Mouse (Mus musculus) olfactory bulb, adult 2 months (tissue): ENCODE results near the gene Atl2. TPM values are rescaled to one million over a fixed set of nuclear protein-coding genes. Genes with fewer than 3 reads are reported as not detected.

Experiments
- H3K27ac ChIP-seq: fragments of 200-500 bp; 2 replicates; pipeline ENCODE4 v1.5.1; 2012; ENCODE audit warnings: low read depth, low read length; ENCODE audit not compliant: insufficient read depth
- H3K4me1 ChIP-seq: fragments of 200-500 bp; 2 replicates; pipeline ENCODE4 v1.6.1; 2012; ENCODE audit warnings: low read length; ENCODE audit not compliant: control insufficient read depth, insufficient read depth
- H3K4me3 ChIP-seq: fragments of 200-500 bp; 2 replicates; pipeline ENCODE4 v1.5.1; 2012; ENCODE audit warnings: mild to moderate bottlenecking, low read depth, low read length, moderate library complexity; ENCODE audit not compliant: insufficient read depth
- CTCF ChIP-seq: fragments of 200-500 bp; IDR thresholded peaks from 2 replicates; pipeline ENCODE4 v1.5.1; 2012; ENCODE audit warnings: low read depth, mild to moderate bottlenecking, low read length, moderate library complexity; ENCODE audit not compliant: insufficient read depth
- POLR2A ChIP-seq: fragments of 200-500 bp; IDR thresholded peaks from 2 replicates; pipeline ENCODE4 v1.6.1; 2012; ENCODE audit warnings: mild to moderate bottlenecking, low read depth, low read length, moderate library complexity; ENCODE audit not compliant: insufficient read depth
- WGBS: fragments of 180-500 bp; shearing (Covaris S2); methylation state at CpG from one replicate; pipeline ENCODE4 v1.1.7; 2018; 5-methylcytosine and 5-hydroxymethylcytosine counted together
- polyA plus RNA-seq: library from polyadenylated mRNA; stranded (reverse); fragments of >200 nt; gene quantifications from 2 replicates; pipeline ENCODE4 v1.2.4, GENCODE M21; 2012; ENCODE audit warnings: low replicate concordance; ENCODE audit not compliant: missing spikeins, insufficient read depth, insufficient read length

Atl2 gene
- 420 TPM in 1 of 2 replicates, not detected in the other for polyA plus RNA-seq

GRCm38 (mm10) chr17:79895911-79896423 lies at the start of gene Atl2:
Gene Atl2, minus strand, starts transcription at chr17:79896123.
- under 1% methylated on average over 51 of the region's 51 CpGs for whole genome bisulfite sequencing
- H3K4me1 ChIP-seq = peaks cover 6% of the 10 kb centered on the region
- TF ChIP-seq POLR2A (peak; percentile 65), CTCF (no peak)
- peak within 1 kb of the TSS; percentile 86 for H3K4me3 ChIP-seq
- H3K27ac ChIP-seq = peak within 1 kb of the TSS; percentile 36

DNA sequence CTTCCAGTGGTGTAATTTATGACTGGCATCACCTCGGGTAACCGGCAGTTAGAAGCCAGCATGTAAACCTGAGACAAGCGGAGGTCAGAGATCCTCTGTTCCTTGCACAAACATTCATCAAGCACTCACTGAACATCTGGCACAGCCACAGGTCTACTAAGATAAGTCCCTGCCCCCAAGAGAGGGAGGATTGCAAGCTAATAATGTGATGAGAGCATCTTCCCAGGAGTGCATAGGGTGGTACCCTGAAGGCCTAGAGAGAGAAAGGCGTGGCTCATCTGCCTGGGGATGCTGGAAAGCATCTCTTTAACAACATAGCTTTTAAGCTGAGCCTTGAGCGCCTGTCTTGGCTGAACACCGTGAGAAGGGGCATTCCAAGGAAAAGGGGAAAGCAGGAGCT lies 48.9 kb upstream of the Atl2 start:
- WGBS = 80% methylated on average over 6 of the region's 6 CpGs
- H3K4me3 ChIP-seq = no peak overlapping the region
- H3K27ac ChIP-seq = no peak overlapping the region
- TF ChIP-seq POLR2A = no peak
- no peaks in the 10 kb centered on the region for H3K4me1 ChIP-seq

- Histone ChIP-seq H3K27ac (no peak overlapping the region), H3K4me3 (no peak overlapping the region), H3K4me1 (no peaks in the 10 kb centered on the region)
- 82% methylated on average over 5 of the region's 5 CpGs for WGBS
- TF ChIP-seq POLR2A (no peak), CTCF (no peak)
Measured at GRCm38 (mm10) chr17:79942418-79942817, 46.5 kb upstream of the Atl2 start.

DNA sequence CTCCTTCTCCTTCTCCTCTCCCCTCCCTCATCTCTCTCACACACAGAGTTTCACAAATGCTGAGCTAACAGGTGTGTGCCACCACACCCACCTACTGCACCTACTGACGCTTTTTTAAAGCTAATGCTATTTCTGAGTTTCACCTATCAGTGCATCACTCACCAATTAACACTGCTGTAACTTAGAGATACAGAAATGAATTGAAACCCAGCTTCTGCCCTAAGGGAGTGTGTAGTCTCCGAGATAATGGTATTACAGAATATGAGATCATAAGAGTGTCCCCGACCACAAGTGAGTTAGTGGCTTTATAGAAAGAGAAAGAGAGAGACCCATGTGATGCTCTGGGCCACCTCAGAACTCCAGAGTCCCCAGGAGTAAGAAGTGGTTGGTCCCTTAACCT lies 43.2 kb upstream of the Atl2 start:
- H3K4me3 ChIP-seq = no peak overlapping the region
- no peak for TF ChIP-seq POLR2A
- TF ChIP-seq CTCF = no peak
- H3K4me1 ChIP-seq = no peaks in the 10 kb centered on the region
- WGBS = 82% methylated on average over 3 of the region's 3 CpGs
- H3K27ac ChIP-seq = no peak overlapping the region

DNA sequence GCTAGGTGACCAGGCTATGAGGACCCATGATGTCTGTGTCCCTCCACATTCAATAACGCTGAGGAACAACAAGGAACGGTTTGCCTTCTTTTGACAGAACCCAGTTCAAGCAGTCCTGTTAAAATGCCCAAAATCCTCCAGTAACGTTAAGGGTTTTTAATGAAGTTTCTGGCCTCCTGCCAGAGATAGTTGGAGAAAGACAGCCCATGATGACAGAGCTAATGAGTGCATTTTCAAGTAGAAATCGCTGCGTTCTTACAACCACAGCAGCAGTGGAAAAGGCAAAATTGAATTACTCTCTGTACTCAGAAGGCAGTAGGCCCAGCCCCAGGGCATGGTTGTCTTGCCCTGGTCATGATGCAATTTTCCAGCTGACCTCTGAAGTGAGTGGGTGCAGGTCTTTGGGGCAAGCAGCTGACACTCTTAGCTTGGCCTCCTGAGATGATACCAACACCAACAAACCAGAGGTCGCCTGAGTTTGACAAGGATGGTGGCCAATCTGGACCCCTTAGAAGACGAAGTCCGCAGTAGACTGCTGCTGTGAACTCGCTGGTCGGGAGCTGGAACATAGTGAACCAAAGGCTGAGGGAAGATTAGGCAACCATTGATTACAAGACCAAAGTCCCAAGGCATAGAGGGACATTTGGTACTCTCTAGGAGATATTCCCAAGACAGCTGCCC lies 42.1 kb upstream of the Atl2 start:
- Histone ChIP-seq H3K4me1 (no peaks in the 10 kb centered on the region), H3K4me3 (no peak overlapping the region), H3K27ac (no peak overlapping the region)
- WGBS = 72% methylated on average over 10 of the region's 10 CpGs
- TF ChIP-seq CTCF = no peak
- TF ChIP-seq POLR2A = no peak

DNA sequence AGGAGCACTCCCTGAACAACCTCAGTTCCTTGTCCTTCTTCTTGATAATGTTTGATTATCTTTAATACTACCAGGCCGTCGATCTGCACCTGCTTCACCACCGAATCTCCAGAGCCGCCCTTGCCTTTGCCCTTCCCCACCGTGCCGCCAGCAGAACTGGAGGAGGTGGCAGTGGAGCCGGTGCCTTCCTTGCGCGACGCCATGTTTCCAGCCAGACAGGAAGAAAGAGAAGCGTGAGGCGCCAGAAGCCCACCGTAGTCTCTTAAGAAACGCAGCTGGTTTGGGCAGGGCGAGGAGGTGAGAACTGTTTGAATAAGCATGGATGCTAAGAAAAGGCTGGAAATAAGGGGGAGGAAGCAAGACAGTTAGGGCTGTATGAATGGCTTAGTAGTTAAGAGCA lies 38.4 kb upstream of the Atl2 start:
- no peak for TF ChIP-seq CTCF
- no peak for TF ChIP-seq POLR2A
- no peaks in the 10 kb centered on the region for H3K4me1 ChIP-seq
- no peak overlapping the region for H3K27ac ChIP-seq
- 92% methylated on average over 15 of the region's 15 CpGs for WGBS
- H3K4me3 ChIP-seq = no peak overlapping the region

DNA sequence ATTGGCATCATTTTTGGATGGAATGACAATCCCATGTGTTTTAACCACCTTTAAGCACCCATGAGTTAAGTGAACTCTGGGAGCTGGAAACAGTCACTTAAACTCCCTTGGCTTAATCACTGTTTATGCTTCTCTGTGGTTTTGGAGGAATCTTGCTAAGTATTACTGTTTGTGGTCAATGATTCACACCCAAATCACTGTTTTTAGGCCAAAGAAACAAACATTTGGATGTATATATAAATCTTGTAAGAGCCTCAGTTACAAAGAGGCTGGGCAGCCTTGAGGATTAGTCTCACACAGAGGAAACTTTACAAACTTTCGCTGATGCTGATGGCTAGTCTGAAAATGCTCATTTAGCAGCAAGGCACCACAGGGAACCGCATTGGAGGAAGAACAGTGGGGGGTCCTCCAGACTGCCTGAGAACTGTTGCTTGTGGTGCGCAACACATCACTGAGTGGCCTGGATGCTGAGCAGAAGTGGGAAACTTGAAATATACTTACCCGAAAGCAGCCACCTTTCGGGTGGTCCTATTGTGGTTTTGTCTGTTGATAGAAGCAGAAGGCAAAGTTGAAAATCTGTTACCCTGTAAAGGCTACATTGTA lies 36.9 kb upstream of the Atl2 start:
- H3K27ac ChIP-seq = no peak overlapping the region
- H3K4me3 ChIP-seq = no peak overlapping the region
- no peak for TF ChIP-seq CTCF
- TF ChIP-seq POLR2A = no peak
- WGBS = 48% methylated on average over 5 of the region's 5 CpGs
- H3K4me1 ChIP-seq = no peaks in the 10 kb centered on the region

- Histone ChIP-seq H3K27ac (no peak overlapping the region), H3K4me3 (no peak overlapping the region), H3K4me1 (no peaks in the 10 kb centered on the region)
- WGBS = 79% methylated on average over 2 of the region's 2 CpGs
- no peak for TF ChIP-seq POLR2A
Measured at GRCm38 (mm10) chr17:79927110-79927509, 31.2 kb upstream of the Atl2 start.

- WGBS = 81% methylated on average over 3 of the region's 3 CpGs
Measured at GRCm38 (mm10) chr17:79926486-79926885, 30.6 kb upstream of the Atl2 start.

More at GRCm38 (mm10) chr17:79926486-79926885, 30.6 kb upstream of the Atl2 start:
- Histone ChIP-seq H3K4me1 (no peaks in the 10 kb centered on the region), H3K4me3 (no peak overlapping the region), H3K27ac (no peak overlapping the region)
- TF ChIP-seq CTCF = no peak
- no peak for TF ChIP-seq POLR2A
